Mouse (Mus musculus) forebrain, embryonic 12.5 days (tissue): ENCODE results near the gene Uba1. TPM values are rescaled to one million over a fixed set of nuclear protein-coding genes. Genes with fewer than 3 reads are reported as not detected.

ENCODE experiments used
- ATAC-seq: fragments of 200-750 bp; cut with Nextera tagmentation; 2 replicates; pipeline ENCODE4 v1.8.0; 2017; ENCODE audit warnings: moderate TSS enrichment; ENCODE audit not compliant: low FRiP score
- H3K27ac ChIP-seq: fragments of 300-500 bp; sonication (generic); 2 replicates; pipeline ENCODE4 v1.5.1; 2016; ENCODE audit warnings: mild to moderate bottlenecking
- H3K27me3 ChIP-seq: fragments of 300-500 bp; sonication (generic); 2 replicates; pipeline ENCODE4 v1.6.1; 2016; ENCODE audit warnings: mild to moderate bottlenecking
- H3K36me3 ChIP-seq: fragments of 300-500 bp; sonication (generic); replicated peaks from 2 replicates; pipeline ENCODE4 v1.6.1; 2016; ENCODE audit warnings: mild to moderate bottlenecking
- H3K4me1 ChIP-seq: fragments of 300-500 bp; sonication (generic); 2 replicates; pipeline ENCODE4 v1.6.1; 2016
- H3K4me2 ChIP-seq: fragments of 300-500 bp; sonication (generic); 2 replicates; pipeline ENCODE4 v1.6.1; 2016; ENCODE audit warnings: mild to moderate bottlenecking, moderate library complexity
- H3K4me3 ChIP-seq: fragments of 300-500 bp; sonication (generic); replicated peaks from 2 replicates; pipeline ENCODE4 v1.5.1; 2016; ENCODE audit warnings: mild to moderate bottlenecking
- H3K9ac ChIP-seq: fragments of 300-500 bp; sonication (generic); 2 replicates; pipeline ENCODE4 v1.6.1; 2016; ENCODE audit warnings: mild to moderate bottlenecking
- H3K9me3 ChIP-seq: fragments of 300-500 bp; sonication (generic); 2 replicates; pipeline ENCODE4 v1.6.1; 2016
- WGBS: fragments of 180-500 bp; shearing (Covaris S2); methylation state at CpG from one replicate; pipeline ENCODE4 v1.1.7; 2016; 5-methylcytosine and 5-hydroxymethylcytosine counted together
- polyA plus RNA-seq: library from polyadenylated mRNA; unstranded; fragments of >200 nt; fragmentation: Nextera tagmentation; extraction: Ambion mirVana; gene quantifications from 2 replicates; pipeline ENCODE4 v1.2.1, GENCODE M21; 2016

Gene Uba1
- 336 and 380 TPM in 2 replicates for polyA plus RNA-seq

DNA sequence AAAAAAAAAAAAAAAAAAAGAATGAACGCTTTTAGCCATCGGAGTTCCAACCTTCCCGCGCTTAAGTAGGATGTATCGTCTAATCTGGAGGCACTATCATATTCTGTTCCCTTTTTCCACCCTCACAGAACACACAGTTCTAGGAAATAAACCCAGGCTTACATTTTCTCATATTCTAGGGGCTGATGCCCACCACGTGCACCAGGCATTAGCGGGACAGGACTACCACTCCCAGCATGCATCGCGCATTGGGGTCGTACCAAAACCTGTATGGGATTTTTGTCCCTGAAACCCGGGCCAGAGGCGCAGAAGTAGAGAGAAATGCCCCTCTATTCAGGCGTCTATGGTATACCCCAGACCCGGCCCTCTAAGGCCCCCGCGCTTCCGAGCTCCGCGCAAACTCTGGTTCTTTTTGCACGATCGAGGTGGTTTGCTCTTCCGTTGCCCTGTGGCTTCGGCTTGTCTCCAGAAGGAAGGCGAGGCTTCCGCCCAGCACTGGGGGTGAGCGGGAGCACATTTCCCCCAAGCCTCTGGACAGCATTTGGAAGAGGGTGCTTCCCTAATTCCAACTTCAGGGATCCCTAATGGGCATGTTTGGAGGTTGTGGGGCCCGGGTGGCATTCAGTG, at the start of gene Uba1:
Uba1 (plus strand) TSS at position 301 of the 627 bp plus-strand sequence.
- Histone ChIP-seq H3K27ac (peak within 1 kb of the TSS; percentile 42; the same call in 1 of the 2 replicates), H3K4me3 (peak within 1 kb of the TSS; percentile 45), H3K27me3 (no peaks in the 10 kb centered on the region), H3K36me3 (no peaks in the 10 kb centered on the region), H3K9me3 (no peaks in the 10 kb centered on the region), H3K4me1 (peaks cover 3% of the 10 kb centered on the region; the same call in 1 of the 2 replicates), H3K4me2 (peak within 1 kb of the TSS; percentile 66), H3K9ac (peak within 1 kb of the TSS; percentile 40; the same call in 1 of the 2 replicates)
- ATAC-seq, result peak; percentile 83
- WGBS, result 20% methylated on average over 27 of the region's 27 CpGs

DNA sequence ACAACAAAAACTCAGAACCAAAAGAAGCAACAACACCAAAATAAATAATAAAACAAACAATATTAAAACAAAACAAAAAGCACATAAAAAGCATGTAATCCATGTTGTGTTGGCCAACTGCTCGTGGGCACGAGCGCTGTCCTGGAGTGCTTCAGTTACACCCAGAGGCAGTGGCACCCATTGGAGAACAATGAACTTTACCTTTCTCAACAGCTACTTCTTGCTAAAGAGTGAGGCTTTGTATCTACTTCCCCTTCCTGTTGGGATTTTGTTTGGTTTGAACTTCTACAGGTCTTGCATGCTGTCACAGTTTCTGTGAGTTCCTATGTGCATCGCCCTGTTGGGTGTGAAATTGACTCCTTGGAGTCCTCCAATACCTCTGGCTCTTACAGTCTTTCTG, 49.6 kb upstream of the Uba1 start:
- Histone ChIP-seq H3K4me2 (no peak overlapping the region), H3K9me3 (no peaks in the 10 kb centered on the region), H3K9ac (no peak overlapping the region), H3K27ac (no peak overlapping the region), H3K27me3 (no peaks in the 10 kb centered on the region), H3K4me3 (no peak overlapping the region), H3K4me1 (no peaks in the 10 kb centered on the region), H3K36me3 (no peaks in the 10 kb centered on the region)
- ATAC-seq, result no peak
- WGBS, result 87% methylated on average over 4 of the region's 4 CpGs

DNA sequence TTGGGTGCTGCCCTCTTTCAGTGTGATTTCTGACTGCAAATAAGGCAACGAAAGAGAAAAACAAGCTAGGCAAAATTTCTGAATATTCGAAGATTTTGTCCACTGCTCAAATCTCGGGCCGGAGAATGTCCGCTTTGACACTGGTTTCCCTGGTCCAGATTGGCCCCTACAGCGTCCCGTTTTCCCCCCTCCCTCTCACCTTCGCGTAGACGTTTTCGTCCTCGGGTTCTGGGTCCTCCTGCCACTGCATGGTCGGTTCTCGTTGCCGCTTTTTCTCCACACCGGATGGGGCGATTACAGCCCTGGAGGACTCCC, 41.3 kb upstream of the Uba1 start:
- Histone ChIP-seq H3K36me3 (peaks cover 15% of the 10 kb centered on the region), H3K27me3 (no peaks in the 10 kb centered on the region), H3K4me3 (peak overlapping the region; percentile 60), H3K4me2 (peak overlapping the region; percentile 52), H3K4me1 (peaks cover 14% of the 10 kb centered on the region), H3K27ac (peak overlapping the region; percentile 88), H3K9ac (peak overlapping the region; percentile 59), H3K9me3 (no peaks in the 10 kb centered on the region)
- no peak for ATAC-seq
- 31% methylated on average over 17 of the region's 17 CpGs for WGBS

DNA sequence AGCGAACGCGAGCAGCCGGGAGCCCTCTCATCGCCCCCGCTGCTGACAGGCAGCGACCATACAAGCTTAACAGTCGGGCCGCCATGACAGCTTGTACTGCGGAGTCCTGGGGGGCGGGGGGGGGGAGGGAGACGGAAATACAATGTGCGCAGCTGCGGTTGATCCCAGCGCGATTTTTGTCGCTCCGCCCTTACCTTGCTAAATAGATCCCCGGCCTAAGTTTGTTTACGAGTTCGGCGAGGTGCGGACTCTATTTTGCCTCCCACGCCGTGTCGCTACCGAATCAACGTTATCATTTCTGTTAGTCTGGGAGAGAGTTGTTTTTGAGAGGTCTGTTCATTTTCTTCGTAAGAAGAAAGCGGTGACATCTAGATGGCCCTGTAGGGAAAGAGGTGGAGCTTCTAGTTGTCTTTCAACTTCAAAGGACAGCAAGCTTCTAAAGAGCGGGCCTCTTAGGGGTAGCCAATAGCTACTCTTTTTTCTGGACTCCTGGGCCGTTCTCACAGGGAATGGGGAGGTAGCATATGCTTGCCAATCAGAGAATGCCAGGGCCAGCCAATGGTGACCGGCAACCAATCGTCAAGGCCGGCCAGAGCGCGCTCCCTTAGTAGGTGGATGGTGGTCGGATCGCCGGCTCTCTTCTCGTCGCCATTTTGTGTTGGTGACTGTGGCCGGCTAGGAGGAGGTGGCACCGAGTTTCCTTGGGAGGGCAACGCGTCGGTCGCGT, 40.8 kb upstream of the Uba1 start, which contains the start of the genes Rbm10 and Ndufb11:
Rbm10 (plus strand) TSS at position 328 of the 727 bp plus-strand sequence.
Ndufb11 (minus strand) TSS at position 444 of the 727 bp plus-strand sequence.
- Histone ChIP-seq H3K4me2 (peak within 1 kb of the TSS; percentile 62), H3K36me3 (peaks cover 16% of the 10 kb centered on the region), H3K27me3 (no peaks in the 10 kb centered on the region), H3K9ac (peak within 1 kb of the TSS; percentile 69), H3K4me3 (peak within 1 kb of the TSS; percentile 60), H3K27ac (peak within 1 kb of the TSS; percentile 88), H3K9me3 (no peaks in the 10 kb centered on the region), H3K4me1 (peaks cover 14% of the 10 kb centered on the region)
- ATAC-seq, result peak; percentile 97
- 24% methylated on average over 47 of the region's 49 CpGs for WGBS

GRCm38 (mm10) chrX:20617903-20618399, 40.2 kb upstream of the Uba1 start:
- Histone ChIP-seq H3K36me3 (peaks cover 16% of the 10 kb centered on the region), H3K4me1 (peaks cover 14% of the 10 kb centered on the region)

DNA sequence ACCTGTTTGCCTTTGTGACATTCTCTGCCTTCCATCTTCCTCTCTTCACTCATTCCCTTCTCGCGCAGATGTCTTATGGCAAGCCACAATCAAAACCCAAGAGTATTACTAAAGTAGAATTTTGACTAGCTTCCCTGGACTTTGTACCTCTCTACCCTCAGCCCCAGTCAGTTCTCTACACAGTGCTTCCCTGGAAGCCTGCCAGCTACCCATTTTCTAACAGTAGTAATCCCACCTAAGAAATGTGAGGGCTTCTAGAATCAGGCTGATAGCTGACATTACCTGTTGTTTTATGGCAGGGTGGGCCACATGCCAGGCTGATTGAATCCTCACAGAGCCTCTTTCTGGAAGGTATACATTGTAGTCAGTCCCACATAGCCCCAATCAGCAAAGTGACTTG, 20.0 kb upstream of the Uba1 start:
- Histone ChIP-seq H3K27ac (no peak overlapping the region), H3K4me1 (no peaks in the 10 kb centered on the region), H3K4me2 (no peak overlapping the region), H3K9ac (no peak overlapping the region), H3K36me3 (peaks cover 66% of the 10 kb centered on the region), H3K9me3 (no peaks in the 10 kb centered on the region), H3K27me3 (no peaks in the 10 kb centered on the region), H3K4me3 (no peak overlapping the region)
- WGBS, result 92% methylated on average over 2 of the region's 2 CpGs
- no peak for ATAC-seq

More at GRCm38 (mm10) chrX:20617903-20618399, 40.2 kb upstream of the Uba1 start:
- peak overlapping the region; percentile 62 for H3K4me2 ChIP-seq
- H3K9ac ChIP-seq, result peak overlapping the region; percentile 69
- WGBS, result 22% methylated on average over 31 of the region's 31 CpGs
- peak; percentile 66 for ATAC-seq
- H3K27me3 ChIP-seq, result no peaks in the 10 kb centered on the region
- H3K9me3 ChIP-seq, result no peaks in the 10 kb centered on the region
- peak overlapping the region; percentile 60 for H3K4me3 ChIP-seq
- peak overlapping the region; percentile 88 for H3K27ac ChIP-seq

GRCm38 (mm10) chrX:20644780-20645179, 13.3 kb upstream of the Uba1 start:
- Histone ChIP-seq H3K9ac (no peak overlapping the region), H3K9me3 (no peaks in the 10 kb centered on the region), H3K4me1 (no peaks in the 10 kb centered on the region), H3K27ac (no peak overlapping the region), H3K36me3 (peaks cover 79% of the 10 kb centered on the region), H3K27me3 (no peaks in the 10 kb centered on the region), H3K4me3 (no peak overlapping the region), H3K4me2 (no peak overlapping the region)
- WGBS, result 84% methylated on average over 5 of the region's 5 CpGs
- ATAC-seq, result no peak

GRCm38 (mm10) chrX:20657593-20657992, 533 bp upstream of the Uba1 start:
- H3K4me2 ChIP-seq, result peak overlapping the region; percentile 66
- H3K4me1 ChIP-seq, result peaks cover 3% of the 10 kb centered on the region; the same call in 1 of the 2 replicates
- ATAC-seq, result no peak
- no peak overlapping the region for H3K9ac ChIP-seq
- no peaks in the 10 kb centered on the region for H3K36me3 ChIP-seq
- H3K27ac ChIP-seq, result no peak overlapping the region
- 37% methylated on average over 5 of the region's 5 CpGs for WGBS
- H3K27me3 ChIP-seq, result no peaks in the 10 kb centered on the region
- H3K9me3 ChIP-seq, result no peaks in the 10 kb centered on the region
- H3K4me3 ChIP-seq, result no peak overlapping the region

DNA sequence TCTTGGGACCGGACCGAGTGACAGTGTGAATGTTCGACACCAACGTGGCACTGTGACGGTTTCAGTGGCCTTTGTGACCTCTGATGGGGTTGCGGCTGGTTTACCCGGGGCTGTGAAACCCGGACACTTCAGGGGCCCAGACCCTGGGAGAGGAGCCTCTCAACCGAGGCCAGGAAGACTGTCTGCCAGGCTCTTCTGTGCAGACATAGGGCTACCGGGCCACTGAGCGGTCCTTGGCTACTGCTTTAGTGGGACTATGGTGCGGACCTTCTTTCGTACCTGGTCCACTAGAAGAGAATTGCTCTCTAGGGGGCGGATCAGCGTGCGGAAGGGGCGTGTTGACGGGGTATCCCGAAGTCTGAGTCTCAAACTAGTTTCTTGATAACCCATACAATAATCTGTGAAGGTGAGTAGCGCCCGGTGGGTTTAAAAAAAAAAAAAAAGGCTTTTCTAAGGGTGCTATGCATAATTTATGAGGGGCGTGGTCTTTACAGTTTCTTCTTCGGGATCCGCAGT, 823 bp downstream of the Uba1 start:
- no peak for ATAC-seq
- Histone ChIP-seq H3K36me3 (no peaks in the 10 kb centered on the region), H3K4me1 (peaks cover 4% of the 10 kb centered on the region), H3K27me3 (no peaks in the 10 kb centered on the region), H3K9me3 (no peaks in the 10 kb centered on the region), H3K4me3 (peak overlapping the region; percentile 45), H3K27ac (no peak overlapping the region), H3K4me2 (peak overlapping the region; percentile 66), H3K9ac (peak overlapping the region; percentile 40; the same call in 1 of the 2 replicates)
- WGBS, result 8% methylated on average over 24 of the region's 24 CpGs

DNA sequence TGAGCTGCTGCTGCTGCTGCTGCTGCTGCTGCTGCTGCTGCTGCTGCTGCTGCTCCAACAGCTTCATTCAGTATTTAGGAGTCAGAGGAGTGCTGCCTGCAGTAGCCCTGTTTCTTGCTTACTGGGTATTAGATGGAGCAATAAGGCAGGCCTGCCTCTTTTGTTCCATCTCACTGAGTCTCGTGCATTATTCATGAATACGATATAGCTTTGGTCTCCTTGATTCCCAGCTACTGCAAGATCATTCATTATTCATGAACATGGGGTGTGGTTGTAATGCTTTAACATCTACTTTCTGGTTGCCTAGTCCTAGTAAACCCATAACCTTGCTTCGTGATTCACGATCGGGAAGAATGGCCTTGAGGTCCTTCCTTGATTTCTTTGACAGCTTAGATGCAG, 4.2 kb downstream of the Uba1 start:
- H3K4me3 ChIP-seq, result 0 out of 2 replicates have a peak overlapping the region, but pooled peaks have one; percentile 7
- H3K9me3 ChIP-seq, result no peaks in the 10 kb centered on the region
- no peaks in the 10 kb centered on the region for H3K27me3 ChIP-seq
- WGBS, result 21% methylated on average over 5 of the region's 5 CpGs
- ATAC-seq, result peak; percentile 72
- H3K4me2 ChIP-seq, result peak overlapping the region; percentile 15; the same call in 1 of the 2 replicates
- peaks cover 20% of the 10 kb centered on the region for H3K4me1 ChIP-seq
- H3K27ac ChIP-seq, result peak overlapping the region; percentile 82
- peaks cover under 1% of the 10 kb centered on the region; the same call in 1 of the 2 replicates for H3K36me3 ChIP-seq
- H3K9ac ChIP-seq, result no peak overlapping the region

GRCm38 (mm10) chrX:20662716-20663443, 4.8 kb downstream of the Uba1 start:
- H3K4me2 ChIP-seq, result peak overlapping the region; percentile 56
- peaks cover 4% of the 10 kb centered on the region; the same call in 1 of the 2 replicates for H3K36me3 ChIP-seq
- peak; percentile 92 for ATAC-seq
- H3K27ac ChIP-seq, result peak overlapping the region; percentile 83
- no peaks in the 10 kb centered on the region for H3K9me3 ChIP-seq
- no peaks in the 10 kb centered on the region for H3K27me3 ChIP-seq
- H3K4me3 ChIP-seq, result peak overlapping the region; percentile 62
- peak overlapping the region; percentile 82 for H3K9ac ChIP-seq
- WGBS, result 13% methylated on average over 28 of the region's 28 CpGs
- peaks cover 20% of the 10 kb centered on the region for H3K4me1 ChIP-seq

DNA sequence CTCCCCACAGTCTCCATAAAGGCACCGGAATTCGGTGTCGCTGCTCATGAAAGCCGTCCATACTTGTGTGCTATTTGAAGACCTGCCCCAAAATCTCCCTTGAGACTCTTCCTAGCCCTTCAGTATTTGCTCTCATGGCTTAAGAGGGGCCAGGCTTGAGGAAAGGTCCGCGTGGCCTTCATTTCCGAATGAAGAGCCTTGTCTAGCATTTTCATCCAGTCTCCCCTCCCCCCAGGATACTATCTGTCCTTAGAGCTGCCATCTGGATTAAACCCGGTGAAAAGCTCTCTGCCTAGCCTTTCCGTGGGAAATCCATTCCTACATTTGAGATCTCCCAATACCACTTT, 5.3 kb downstream of the Uba1 start:
- Histone ChIP-seq H3K4me1 (peaks cover 20% of the 10 kb centered on the region), H3K4me2 (peak overlapping the region; percentile 56), H3K36me3 (peaks cover 7% of the 10 kb centered on the region), H3K9me3 (no peaks in the 10 kb centered on the region), H3K9ac (peak overlapping the region; percentile 82), H3K27ac (peak overlapping the region; percentile 83), H3K27me3 (no peaks in the 10 kb centered on the region), H3K4me3 (peak overlapping the region; percentile 62)
- no peak for ATAC-seq
- 7% methylated on average over 9 of the region's 9 CpGs for WGBS
